In genomic region chr16:94371301-94371931, GRCm38 (mm10) we compare ENCODE assay signal across 8 mouse cellular contexts. TPM values are rescaled to one million over a fixed set of nuclear protein-coding genes. Genes with fewer than 3 reads are reported as not detected.
A peak's percentile ranks its signal among the peaks of the same experiment; 100 is the strongest.
DNase-seq lines count a peak whose midpoint lies in the region; ATAC-seq and TF ChIP-seq lines count a peak whose summit lies in the region.

TSS of gene Pigp (minus strand) at chr16:94371842.

- H3K27me3 ChIP-seq in embryonic facial prominence, embryonic 14.5 days (replicated peaks; ENCODE audit: control insufficient read depth, insufficient read depth, low read length): no peaks in the 10 kb centered on the region
- H3K27me3 ChIP-seq in heart, embryonic 11.5 days (ENCODE audit: control insufficient read depth, insufficient read depth, low read length): no peaks in the 10 kb centered on the region
- no peaks in the 10 kb centered on the region for H3K27me3 ChIP-seq in kidney, embryonic 16.5 days (ENCODE audit: insufficient read depth, low read length)
- H3K27me3 ChIP-seq in liver, embryonic 14.5 days (ENCODE audit: control insufficient read depth, insufficient read depth, low read length): no peaks in the 10 kb centered on the region
- no peaks in the 10 kb centered on the region for H3K27me3 ChIP-seq in neural tube, embryonic 12.5 days (replicated peaks)

- peak within 1 kb of the TSS; percentile 96 for H3K4me3 ChIP-seq in embryonic facial prominence, embryonic 14.5 days (ENCODE audit: low read depth, low read length)
- peak within 1 kb of the TSS; percentile 93 for H3K4me3 ChIP-seq in heart, embryonic 11.5 days (ENCODE audit: low read depth, low read length)
- peak within 1 kb of the TSS; percentile 92 for H3K4me3 ChIP-seq in kidney, embryonic 16.5 days (ENCODE audit: low read length)
- H3K4me3 ChIP-seq in liver, embryonic 14.5 days (ENCODE audit: insufficient read depth in 1 of 2, low read depth in 2 of 2, low read length in 2 of 2): peak within 1 kb of the TSS; percentile 85 to 89
- H3K4me3 ChIP-seq in neural tube, embryonic 12.5 days: peak within 1 kb of the TSS; percentile 94

- H3K4me2 ChIP-seq in embryonic facial prominence, embryonic 14.5 days (ENCODE audit: low read depth, low read length): peak within 1 kb of the TSS; percentile 67
- H3K4me2 ChIP-seq in heart, embryonic 11.5 days: peak within 1 kb of the TSS; percentile 70
- peak within 1 kb of the TSS; percentile 63 for H3K4me2 ChIP-seq in kidney, embryonic 16.5 days (replicated peaks; ENCODE audit: low read depth, low read length)
- H3K4me2 ChIP-seq in liver, embryonic 14.5 days (ENCODE audit: low read depth): peak within 1 kb of the TSS; percentile 82
- peak within 1 kb of the TSS; percentile 69 for H3K4me2 ChIP-seq in neural tube, embryonic 12.5 days (replicated peaks)

- no peak for TF ChIP-seq EP300 in liver, embryonic 14.5 days (IDR thresholded peaks at IDR 0.05; ENCODE audit: low read depth)

- H3K9me3 ChIP-seq in embryonic facial prominence, embryonic 14.5 days (ENCODE audit: control insufficient read depth, low read length): no peaks in the 10 kb centered on the region
- no peaks in the 10 kb centered on the region for H3K9me3 ChIP-seq in heart, embryonic 11.5 days (replicated peaks; ENCODE audit: control insufficient read depth, low read length)
- no peaks in the 10 kb centered on the region for H3K9me3 ChIP-seq in kidney, embryonic 16.5 days (ENCODE audit: low read length)
- no peaks in the 10 kb centered on the region for H3K9me3 ChIP-seq in liver, embryonic 14.5 days (ENCODE audit: control insufficient read depth, low read length)
- H3K9me3 ChIP-seq in neural tube, embryonic 12.5 days: no peaks in the 10 kb centered on the region

- H3K9ac ChIP-seq in embryonic facial prominence, embryonic 14.5 days (ENCODE audit: low read depth, low read length): peak within 1 kb of the TSS; percentile 95
- peak within 1 kb of the TSS; percentile 95 for H3K9ac ChIP-seq in heart, embryonic 11.5 days (ENCODE audit: low read depth, low read length)
- H3K9ac ChIP-seq in kidney, embryonic 16.5 days (replicated peaks; ENCODE audit: low read length): peak within 1 kb of the TSS; percentile 95
- H3K9ac ChIP-seq in liver, embryonic 14.5 days (replicated peaks): peak within 1 kb of the TSS; percentile 60
- peak within 1 kb of the TSS; percentile 96 for H3K9ac ChIP-seq in neural tube, embryonic 12.5 days

- ATAC-seq in CD4-positive, CD25-positive, alpha-beta regulatory T cell, adult 4 months: peak; percentile 55
- peak; percentile 87 for ATAC-seq in embryonic facial prominence, embryonic 14.5 days (ENCODE audit: low read depth)
- peak; percentile 83 for ATAC-seq in heart, embryonic 11.5 days (replicated peaks; ENCODE audit: insufficient number of reproducible peaks, low FRiP score, low TSS enrichment)
- ATAC-seq in kidney, embryonic 16.5 days (ENCODE audit: low FRiP score, low TSS enrichment): peak; percentile 85
- ATAC-seq in liver, embryonic 14.5 days (ENCODE audit: insufficient read depth): peak; percentile 58
- peak; percentile 91 for ATAC-seq in neural tube, embryonic 12.5 days (ENCODE audit: low FRiP score, low read depth)
- no peak for ATAC-seq in erythroid progenitor cell, adult 5-6 weeks (replicated peaks; ENCODE audit: low FRiP score, poor library complexity, severe bottlenecking)

- TF ChIP-seq CTCF in liver, embryonic 14.5 days (IDR thresholded peaks at IDR 0.05; ENCODE audit: low read depth): peak; percentile 38

- H3K27ac ChIP-seq in embryonic facial prominence, embryonic 14.5 days (replicated peaks; ENCODE audit: low read depth, low read length): peak within 1 kb of the TSS; percentile 98
- H3K27ac ChIP-seq in heart, embryonic 11.5 days (ENCODE audit: low read depth, low read length): peak within 1 kb of the TSS; percentile 98
- H3K27ac ChIP-seq in kidney, embryonic 16.5 days (ENCODE audit: low read length): peak within 1 kb of the TSS; percentile 99
- no peak within 1 kb of the TSS; the same call in 1 of the 2 replicates for H3K27ac ChIP-seq in liver, embryonic 14.5 days
- peak within 1 kb of the TSS; percentile 98 for H3K27ac ChIP-seq in neural tube, embryonic 12.5 days

- 1% methylated on average over 29 of the region's 43 CpGs for WGBS in embryonic facial prominence, embryonic 14.5 days
- WGBS in heart, embryonic 11.5 days (ENCODE audit: insufficient replicate concordance): 0% methylated on average over 34 of the region's 43 CpGs
- under 1% methylated on average over 40 of the region's 43 CpGs for WGBS in kidney, embryonic 16.5 days
- WGBS in liver, embryonic 14.5 days (ENCODE audit: insufficient replicate concordance): under 1% methylated on average over 43 of the region's 43 CpGs
- WGBS in neural tube, embryonic 12.5 days: 1% methylated on average over 31 of the region's 43 CpGs

- DNase-seq in adrenal gland, adult 18-20 months (ENCODE audit: low spot score in 2 of 2): peak; percentile 40 to 48
- DNase-seq in embryonic facial prominence, embryonic 14.5 days (ENCODE audit: low spot score): peak; percentile 90
- DNase-seq in liver, embryonic 14.5 days (ENCODE audit: low read depth in 3 of 3, low spot score in 3 of 3): peak in 1 of 3 experiments; percentile 24

- peaks cover 26% of the 10 kb centered on the region for H3K4me1 ChIP-seq in embryonic facial prominence, embryonic 14.5 days (ENCODE audit: control insufficient read depth, insufficient read depth, low read length)
- H3K4me1 ChIP-seq in heart, embryonic 11.5 days (ENCODE audit: control insufficient read depth, insufficient read depth, low read length): peaks cover 14% of the 10 kb centered on the region
- H3K4me1 ChIP-seq in kidney, embryonic 16.5 days (ENCODE audit: insufficient read depth, low read length): peaks cover 28% of the 10 kb centered on the region
- peaks cover 6 to 7% of the 10 kb centered on the region in 2 experiments; a peak in 2 of 4 replicates for H3K4me1 ChIP-seq in liver, embryonic 14.5 days (replicated peaks; ENCODE audit: control insufficient read depth in 2 of 2, insufficient read depth in 2 of 2, low read length in 1 of 2)
- H3K4me1 ChIP-seq in neural tube, embryonic 12.5 days: peaks cover 23% of the 10 kb centered on the region

- 0 out of 2 replicates have a peak, but pooled peaks cover 7% of the 10 kb centered on the region for H3K36me3 ChIP-seq in embryonic facial prominence, embryonic 14.5 days (ENCODE audit: control insufficient read depth, insufficient read depth, low read length)
- H3K36me3 ChIP-seq in heart, embryonic 11.5 days (ENCODE audit: control insufficient read depth, insufficient read depth, low read length): no peaks in the 10 kb centered on the region
- H3K36me3 ChIP-seq in kidney, embryonic 16.5 days (ENCODE audit: insufficient read depth, low read length): no peaks in the 10 kb centered on the region
- H3K36me3 ChIP-seq in liver, embryonic 14.5 days (replicated peaks; ENCODE audit: control insufficient read depth, insufficient read depth, low read depth): no peaks in the 10 kb centered on the region
- H3K36me3 ChIP-seq in neural tube, embryonic 12.5 days: peaks cover 1% of the 10 kb centered on the region; the same call in 1 of the 2 replicates

RNA-seq across cellular contexts. Expression of gene Pigp, which starts in this region (rescaled TPM):
- polyA plus RNA-seq in CD4-positive, CD25-positive, alpha-beta regulatory T cell, adult 4 months (2017; shearing (Covaris generic)): 10 to 100 TPM; 69.4 to 71.7 TPM
- 10 to 100 TPM; 65.4 to 95.0 TPM for total RNA-seq in adrenal gland, adult 18-20 months (2021)
- polyA plus RNA-seq in embryonic facial prominence, embryonic 14.5 days (2014; fragmentation: Nextera tagmentation; extraction: Ambion mirVana): 125 and 131 TPM in 2 replicates
- polyA plus RNA-seq in heart, embryonic 11.5 days (2014; fragmentation: Nextera tagmentation; extraction: Ambion mirVana): 82.4 and 86.1 TPM in 2 replicates
- 115 and 120 TPM in 2 replicates for polyA plus RNA-seq in kidney, embryonic 16.5 days (2015; fragmentation: Nextera tagmentation; extraction: Ambion mirVana)
- polyA plus RNA-seq in liver, embryonic 14.5 days (2012; rRNA removed): 18.9 and 21.5 TPM in 2 replicates
- 49.9 and 55.1 TPM in 2 replicates for polyA plus RNA-seq in liver, embryonic 14.5 days (2014; fragmentation: Nextera tagmentation; extraction: Ambion mirVana)
- polyA plus RNA-seq in neural tube, embryonic 12.5 days (2016; fragmentation: Nextera tagmentation; extraction: Ambion mirVana): 107 and 118 TPM in 2 replicates
- 2.5 and 13.0 TPM in 2 replicates for total RNA-seq in erythroid progenitor cell, adult 5-6 weeks (2015; ENCODE audit: low replicate concordance)
- 7.7 TPM in 1 of 2 replicates, not detected in the other for total RNA-seq in erythroid progenitor cell, adult 5-6 weeks (2017; ENCODE audit: low replicate concordance)

Comparison
In these comparisons a context has a peak if more than half of its experiments do, and no peak if none do; other contexts are left out.
1. RNA of gene Pigp (total RNA-seq): 65.4 to 95.0 TPM in adrenal gland, adult 18-20 months; 2.5 to 13.0 TPM in erythroid progenitor cell, adult 5-6 weeks; every median in the first group is over 4 times any median in the second.
2. Peak in every context shown above with its lines, with median percentiles within 50 percentile points of each other: H3K4me2 ChIP-seq, H3K4me3 ChIP-seq and H3K9ac ChIP-seq.